Mouse (Mus musculus) heart, adult 11 months (tissue): ENCODE data around the gene Amotl1.
"Not testable (repeated sequence)": the region's sequence is repeated elsewhere in the genome, so short reads cannot be mapped to it uniquely, and the experiment has no call there.

Experiments
- DNase-seq: peaks from one replicate; pipeline ENCODE4 v3.0.0; 2022

The Amotl1 gene

GRCm38 (mm10) chr9:14644956-14645355 is at the start of gene Amotl1:
Gene Amotl1 (minus strand): TSS chr9:14645056.
- no peak for DNase-seq

- peak; percentile 91 for DNase-seq
These were observed 44.7 kb upstream of the Amotl1 start for GRCm38 (mm10) chr9:14689376-14690108.

- DNase-seq, result no peak
These were observed 39.5 kb upstream of the Amotl1 start for GRCm38 (mm10) chr9:14684363-14684762.

- DNase-seq, result no peak
These were observed 37.9 kb upstream of the Amotl1 start for GRCm38 (mm10) chr9:14682741-14683140.

GRCm38 (mm10) chr9:14680584-14680983 is 35.7 kb upstream of the Amotl1 start:
- no peak for DNase-seq

- no peak for DNase-seq
These were observed 31.1 kb upstream of the Amotl1 start for GRCm38 (mm10) chr9:14675707-14676691.

- DNase-seq, result no peak
These were observed 29.6 kb upstream of the Amotl1 start for GRCm38 (mm10) chr9:14674506-14674905.

- no peak for DNase-seq
These were observed 28.3 kb upstream of the Amotl1 start for GRCm38 (mm10) chr9:14673109-14673508.

- DNase-seq, result not testable (repeated sequence)
These were observed 27.1 kb upstream of the Amotl1 start for GRCm38 (mm10) chr9:14671965-14672364.

- DNase-seq, result no peak
These were observed 23.5 kb upstream of the Amotl1 start for GRCm38 (mm10) chr9:14668382-14668781.

- no peak for DNase-seq
These were observed 21.2 kb upstream of the Amotl1 start for GRCm38 (mm10) chr9:14666071-14666470.

GRCm38 (mm10) chr9:14663591-14663990 is 18.7 kb upstream of the Amotl1 start:
- DNase-seq, result peak; percentile 88

GRCm38 (mm10) chr9:14662876-14663275 is 18.0 kb upstream of the Amotl1 start:
- no peak for DNase-seq

GRCm38 (mm10) chr9:14662138-14662537 is 17.3 kb upstream of the Amotl1 start:
- no peak for DNase-seq

- DNase-seq, result no peak
These were observed 13.1 kb upstream of the Amotl1 start for GRCm38 (mm10) chr9:14657926-14658325.

GRCm38 (mm10) chr9:14654010-14654409 is 9.2 kb upstream of the Amotl1 start:
- no peak for DNase-seq

- no peak for DNase-seq
These were observed 7.9 kb upstream of the Amotl1 start for GRCm38 (mm10) chr9:14652761-14653160.

GRCm38 (mm10) chr9:14647849-14648248 is 3.0 kb upstream of the Amotl1 start:
- DNase-seq, result peak; percentile 91

GRCm38 (mm10) chr9:14646641-14647040 is 1.8 kb upstream of the Amotl1 start:
- DNase-seq, result no peak

- no peak for DNase-seq
These were observed 1.2 kb upstream of the Amotl1 start for GRCm38 (mm10) chr9:14646061-14646460.

- no peak for DNase-seq
These were observed 1.5 kb downstream of the Amotl1 start for GRCm38 (mm10) chr9:14643328-14643727.

- peak; percentile 94 for DNase-seq
These were observed 2.4 kb downstream of the Amotl1 start for GRCm38 (mm10) chr9:14642251-14643021.
